In genomic region chr2:31135512-31135931, GRCm38 (mm10) we compare ENCODE assay signal across 13 mouse cellular contexts. TPM values are rescaled to one million over a fixed set of nuclear protein-coding genes. Genes with fewer than 3 reads are reported as not detected.
DNase-seq lines count a peak whose midpoint lies in the region; ATAC-seq and TF ChIP-seq lines count a peak whose summit lies in the region.
"Had no signal": no experiment of that assay in that cellular context is flagged by ENCODE, and none has a peak within 500 bp of the region (broad histone marks: within the 10 kb centered on the region; RNA-seq: fewer than 3 reads in every experiment).

No protein-coding gene starts in this region.

- no peak overlapping the region for H3K9ac ChIP-seq in forebrain, embryonic 16.5 days (replicated peaks; ENCODE audit: low read depth, low read length)
- H3K9ac ChIP-seq: embryonic facial prominence, embryonic 15.5 days; forebrain, embryonic 15.5 days; liver, embryonic 14.5 days had no signal

- H3K9me3 ChIP-seq in forebrain, embryonic 16.5 days (ENCODE audit: control insufficient read depth, low read length) = no peaks in the 10 kb centered on the region
- H3K9me3 ChIP-seq: embryonic facial prominence, embryonic 15.5 days; forebrain, embryonic 15.5 days had no signal

- no peak overlapping the region for H3K4me2 ChIP-seq in forebrain, embryonic 16.5 days (ENCODE audit: low read length)
- H3K4me2 ChIP-seq: embryonic facial prominence, embryonic 15.5 days; forebrain, embryonic 15.5 days had no signal

- DNase-seq in heart, adult 11 months = peak; percentile 93
- no peak for DNase-seq in heart, adult 8-10 months (ENCODE audit: low spot score)
- no peak for DNase-seq in layer of hippocampus, adult 2 months (ENCODE audit: low spot score in 2 of 2)
- no peak for DNase-seq in layer of hippocampus, adult 8-10 months (ENCODE audit: low spot score in 2 of 2)
- peak; percentile 59 for DNase-seq in cerebellum, adult 9-11 months
- no peak for DNase-seq in left cerebral cortex, adult 9 months (ENCODE audit: low spot score in 2 of 2)
- DNase-seq: spleen, adult 18-20 months; thymus, adult 2 months had no signal

- H3K4me3 ChIP-seq in layer of hippocampus, adult 2 months = no peak overlapping the region
- no peak overlapping the region for H3K4me3 ChIP-seq in forebrain, embryonic 16.5 days (replicated peaks; ENCODE audit: low read length)
- H3K4me3 ChIP-seq: embryonic facial prominence, embryonic 15.5 days; forebrain, embryonic 15.5 days had no signal

- H3K36me3 ChIP-seq in forebrain, embryonic 16.5 days (ENCODE audit: control insufficient read depth, insufficient read depth) = no peaks in the 10 kb centered on the region
- H3K36me3 ChIP-seq: embryonic facial prominence, embryonic 15.5 days; forebrain, embryonic 15.5 days had no signal

- 81% methylated on average over 13 of the region's 13 CpGs for WGBS in forebrain, embryonic 16.5 days

- no peak for TF ChIP-seq CTCF in layer of hippocampus, adult 2 months (conservative IDR thresholded peaks at IDR 0.05)

- ATAC-seq in megakaryocyte progenitor cell, adult 5-6 weeks (replicated peaks; ENCODE audit: poor library complexity) = peak; percentile 21; the same call in 1 of the 2 replicates
- no peak for ATAC-seq in forebrain, embryonic 16.5 days
- ATAC-seq: forebrain, embryonic 15.5 days had no signal

- H3K27ac ChIP-seq in layer of hippocampus, adult 2 months = peak overlapping the region; percentile 40; the same call in 1 of the 2 replicates
- H3K27ac ChIP-seq in forebrain, embryonic 16.5 days (ENCODE audit: low read length) = no peak overlapping the region
- H3K27ac ChIP-seq: embryonic facial prominence, embryonic 15.5 days; forebrain, embryonic 15.5 days; liver, embryonic 14.5 days had no signal

- peaks cover 4% of the 10 kb centered on the region for H3K4me1 ChIP-seq in forebrain, embryonic 16.5 days (replicated peaks; ENCODE audit: control insufficient read depth, insufficient read depth, low read length)

- no peaks in the 10 kb centered on the region for H3K27me3 ChIP-seq in forebrain, embryonic 16.5 days (replicated peaks; ENCODE audit: control insufficient read depth, insufficient read depth, low read length)
- H3K27me3 ChIP-seq: embryonic facial prominence, embryonic 15.5 days; forebrain, embryonic 15.5 days had no signal

RNA-seq across cellular contexts. Expression of gene Fnbp1, which starts 6.3 kb away (rescaled TPM):
- total RNA-seq in heart, adult 8-10 months (2022) = 10 to 100 TPM; 47.2 to 63.1 (median 52.7) TPM
- 100 to 1,000 TPM; 113 to 120 TPM for total RNA-seq in layer of hippocampus, adult 2 months (2021)
- 100 to 1,000 TPM; 119 to 152 (median 139) TPM for total RNA-seq in layer of hippocampus, adult 8-10 months (2022)
- total RNA-seq in megakaryocyte progenitor cell, adult 5-6 weeks (2015) = 30.7 and 44.8 TPM in 2 replicates
- total RNA-seq in megakaryocyte progenitor cell, adult 5-6 weeks (2017) = 20.9 and 44.7 TPM in 2 replicates
- polyA plus RNA-seq in forebrain, embryonic 16.5 days (2015; fragmentation: Nextera tagmentation; extraction: Ambion mirVana) = 19.7 and 23.2 TPM in 2 replicates

RNA-seq across cellular contexts. Expression of gene Gpr107, which starts 16.6 kb away (rescaled TPM):
- 10 to 100 TPM; 27.1 to 34.5 (median 29.8) TPM for total RNA-seq in heart, adult 8-10 months (2022)
- total RNA-seq in layer of hippocampus, adult 2 months (2021) = 10 to 100 TPM; 50.5 to 53.1 TPM
- total RNA-seq in layer of hippocampus, adult 8-10 months (2022) = 10 to 100 TPM; 48.6 to 65.5 (median 56.0) TPM
- 9.9 and 12.1 TPM in 2 replicates for total RNA-seq in megakaryocyte progenitor cell, adult 5-6 weeks (2015)
- 13.6 and 15.2 TPM in 2 replicates for total RNA-seq in megakaryocyte progenitor cell, adult 5-6 weeks (2017)
- 39.5 and 42.2 TPM in 2 replicates for polyA plus RNA-seq in forebrain, embryonic 16.5 days (2015; fragmentation: Nextera tagmentation; extraction: Ambion mirVana)

Comparison
In these comparisons a context has a peak if more than half of its experiments do, and no peak if none do; other contexts are left out.
1. DNase-seq: peak in heart, adult 11 months (single experiment) and cerebellum, adult 9-11 months (single experiment); none in heart, adult 8-10 months (single experiment), layer of hippocampus, adult 2 months (0 of 2), layer of hippocampus, adult 8-10 months (0 of 2) and left cerebral cortex, adult 9 months (0 of 2).